Mouse (Mus musculus): Measurements from ENCODE around the gene Gm3371. TPM values are rescaled to one million over a fixed set of nuclear protein-coding genes. Genes with fewer than 3 reads are reported as not detected.
"Not testable (repeated sequence)": the region's sequence is repeated elsewhere in the genome, so short reads cannot be mapped to it uniquely, and the experiment has no call there.

Gm3371 gene
- not detected for total RNA-seq (2021)

- DNase-seq; intact Hi-C loops (cut with DNase I): not testable (repeated sequence)
Measured at GRCm38 (mm10) chr14:44410588-44410987, at the start of gene Gm3371. Gene Gm3371 (minus strand): TSS chr14:44410688.

DNA sequence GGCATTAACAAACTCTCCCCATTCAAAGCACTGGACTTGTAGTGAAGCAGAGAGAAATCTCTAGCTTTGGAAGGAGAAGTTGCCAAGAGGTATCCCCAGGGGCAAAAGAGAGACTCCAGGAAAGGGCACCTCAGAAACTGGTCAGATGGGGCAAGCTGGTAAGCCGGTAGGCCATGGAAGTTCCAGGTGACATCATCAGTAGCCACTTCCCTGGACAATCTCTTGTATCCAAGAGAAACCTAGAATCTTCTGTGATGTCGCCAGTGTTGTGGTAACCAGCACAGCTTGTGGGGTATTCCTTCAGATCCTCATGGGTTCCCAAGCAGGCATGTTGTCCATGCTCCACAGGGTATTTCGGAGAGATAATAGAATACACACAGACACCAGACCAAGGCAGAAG, 22.8 kb upstream of the Gm3371 start, which contains the start of gene Gm8232:
TSS of gene Gm8232 (plus strand) at position 301 of the 400 bp plus-strand sequence.
- intact Hi-C loops (cut with DNase I), result not testable (repeated sequence)

GRCm38 (mm10) chr14:44384233-44384632, 26.3 kb downstream of the Gm3371 start:
- DNase-seq; intact Hi-C loops (cut with DNase I): not testable (repeated sequence)

More for the DNA sequence above, 22.8 kb upstream of the Gm3371 start, which contains the start of gene Gm8232:
- DNase-seq, result not testable (repeated sequence)

DNA sequence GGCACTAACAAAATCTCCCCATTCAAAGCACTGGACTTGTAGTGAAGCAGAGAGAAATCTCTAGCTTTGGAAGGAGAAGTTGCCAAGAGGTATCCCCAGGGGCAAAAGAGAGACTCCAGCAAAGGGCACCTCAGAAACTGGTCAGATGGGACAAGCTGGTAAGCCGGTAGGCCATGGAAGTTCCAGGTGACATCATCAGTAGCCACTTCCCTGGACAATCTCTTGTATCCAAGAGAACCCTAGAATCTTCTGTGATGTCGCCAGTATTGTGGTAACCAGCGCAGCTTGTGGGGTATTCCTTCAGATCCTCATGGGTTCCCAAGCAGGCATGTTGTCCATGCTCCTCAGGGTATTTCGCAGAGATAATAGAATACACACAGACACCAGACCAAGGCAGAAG, 45.4 kb downstream of the Gm3371 start, which contains the start of gene Gm8229:
TSS of gene Gm8229 (plus strand) at position 301 of the 400 bp plus-strand sequence.
- intact Hi-C loops (cut with DNase I); DNase-seq: not testable (repeated sequence)

- DNase-seq; intact Hi-C loops (cut with DNase I): not testable (repeated sequence)
Measured at GRCm38 (mm10) chr14:44362301-44362700, 48.2 kb downstream of the Gm3371 start.

GRCm38 (mm10) chr14:44361416-44361815, 49.1 kb downstream of the Gm3371 start:
- intact Hi-C loops (cut with DNase I); DNase-seq: not testable (repeated sequence)

Other genes starting within 250 kb of the Gm3371 start
- not detected for gene Gm8212, start 213.0 kb downstream of the Gm3371 start, total RNA-seq (2021)
- not detected for gene 4930503E14Rik, start 197.4 kb downstream of the Gm3371 start, total RNA-seq (2021)
- gene Gm8220, start 125.1 kb downstream of the Gm3371 start, total RNA-seq (2021), result not detected
- not detected for gene Gm5930, start 72.1 kb downstream of the Gm3371 start, total RNA-seq (2021)
- gene Gm8229, start 45.3 kb downstream of the Gm3371 start, total RNA-seq (2021), result not detected
- gene Gm8232, start 22.9 kb upstream of the Gm3371 start, total RNA-seq (2021), result not detected
- gene BC061237, start 81.8 kb upstream of the Gm3371 start, total RNA-seq (2021), result not detected
- gene Gm17093, start 107.6 kb upstream of the Gm3371 start, total RNA-seq (2021), result not detected
- not detected for gene Gm8247, start 172.5 kb upstream of the Gm3371 start, total RNA-seq (2021)
- not detected for gene Gm5624, start 217.2 kb upstream of the Gm3371 start, total RNA-seq (2021)

Measured in heart, postnatal 10 days (tissue).